Mouse (Mus musculus) c-Kit-positive CD71-positive TER-119-positive erythroid progenitor cells, embryonic 14.5 days (primary cell): ENCODE data around the gene Capn8.

Experiments used
- DNase-seq: peaks from one replicate; pipeline ENCODE4 v3.0.0-alpha.2; 2013; ENCODE audit warnings: low spot score

Gene Capn8

DNA sequence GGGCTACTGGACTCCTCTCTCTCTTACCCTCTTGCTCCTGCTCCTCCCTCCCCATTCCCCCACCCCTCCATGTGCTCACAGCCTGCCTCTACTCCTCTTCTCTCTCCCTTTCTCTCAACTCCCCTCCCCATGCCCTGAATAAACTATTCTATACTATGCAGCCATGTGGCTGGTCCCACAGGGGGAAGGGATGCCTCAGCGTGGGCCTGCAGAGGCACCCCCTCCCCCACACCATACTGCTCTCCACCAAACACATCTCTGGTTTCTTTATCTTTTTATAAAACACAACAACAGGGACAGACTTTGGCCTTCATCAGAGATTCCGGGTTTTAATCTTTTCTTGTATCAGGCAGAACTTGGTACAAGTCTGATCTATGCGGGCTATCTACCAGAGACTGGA, 114.4 kb downstream of the Capn8 start:
- DNase-seq: no peak

- no peak for DNase-seq
Measured at GRCm38 (mm10) chr1:182679582-182679981, 114.8 kb downstream of the Capn8 start.
